Mouse (Mus musculus) E14TG2a.4 (cell line): ENCODE results near the gene Nrxn1.
A peak's percentile ranks its signal among the peaks of the same experiment; 100 is the strongest.

Source experiments
- CTCF ChIP-seq: conservative IDR thresholded peaks from 2 replicates; pipeline ENCODE4 v1.5.1; 2014; ENCODE audit warnings: low read length
- NANOG ChIP-seq: IDR thresholded peaks from 2 replicates; pipeline ENCODE4 v1.6.1; 2014; ENCODE audit warnings: borderline replicate concordance, low read length, mixed read lengths
- POU5F1 ChIP-seq: IDR thresholded peaks from 2 replicates; pipeline ENCODE4 v1.6.1; 2014; ENCODE audit warnings: low read length, borderline replicate concordance

DNA sequence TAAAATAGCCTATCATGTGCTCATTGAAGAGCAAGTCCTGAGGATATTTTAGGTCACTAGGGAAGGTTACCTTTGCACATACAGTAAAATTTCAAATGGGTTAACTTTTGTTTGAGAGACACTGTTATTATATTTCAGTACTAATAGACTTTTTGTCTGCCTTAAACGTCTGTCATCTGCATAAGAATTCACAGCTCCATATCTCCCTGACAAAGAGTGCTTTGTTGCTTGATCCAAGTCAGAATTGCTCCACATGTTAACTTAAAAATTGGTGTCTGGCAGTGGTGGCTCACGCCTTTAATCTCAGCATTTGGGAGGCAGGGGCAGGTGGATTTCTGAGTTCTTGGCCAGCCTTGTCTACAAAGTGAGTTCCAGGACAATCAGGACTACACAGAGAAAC is 848.5 kb downstream of the Nrxn1 start:
- TF ChIP-seq CTCF (no peak), NANOG (peak; percentile 53; the same call in 1 of the 2 replicates), POU5F1 (no peak)
